21 mouse cellular contexts compared by ENCODE assay signal in the genomic region with DNA sequence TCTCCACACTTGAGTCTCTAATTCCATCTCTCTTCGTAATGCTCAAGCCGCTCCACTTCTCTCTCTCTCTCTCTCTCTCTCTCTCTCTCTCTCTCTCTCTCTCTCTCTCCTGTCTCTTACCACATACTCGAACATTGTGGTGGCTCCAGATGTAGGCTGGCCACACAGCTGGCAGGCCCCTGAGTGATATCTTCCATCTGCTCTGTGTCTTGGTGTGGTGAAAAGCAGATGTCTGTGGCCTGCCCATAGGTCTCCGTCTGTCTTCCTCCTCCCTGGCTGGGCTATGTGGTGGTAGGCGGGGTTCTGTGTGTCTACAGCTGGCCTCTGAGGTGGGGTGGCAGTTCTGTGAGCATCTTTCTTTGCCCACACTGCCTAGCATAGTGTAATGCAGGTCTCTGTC. TPM values are rescaled to one million over a fixed set of nuclear protein-coding genes. Genes with fewer than 3 reads are reported as not detected.
ATAC-seq lines count a peak whose summit lies in the region.
"Not testable (repeated sequence)": the region's sequence is repeated elsewhere in the genome, so short reads cannot be mapped to it uniquely, and the experiment has no call there.
"Had no signal": no experiment of that assay in that cellular context is flagged by ENCODE, and none has a peak within 500 bp of the region (broad histone marks: within the 10 kb centered on the region; RNA-seq: fewer than 3 reads in every experiment).

No protein-coding gene starts in this region.

- not testable (repeated sequence) for H3K9me3 ChIP-seq in embryonic facial prominence, embryonic 12.5 days; intestine, embryonic 15.5 days; limb, embryonic 13.5 days; lung, embryonic 15.5 days; stomach, embryonic 14.5 days (ENCODE audit: control insufficient read depth, low read depth, low read length)

- not testable (repeated sequence) for H3K27ac ChIP-seq in embryonic facial prominence, embryonic 12.5 days; intestine, embryonic 15.5 days; limb, embryonic 13.5 days; lung, embryonic 15.5 days; stomach, embryonic 14.5 days (ENCODE audit: low read length)

- H3K4me3 ChIP-seq in embryonic facial prominence, embryonic 12.5 days; intestine, embryonic 15.5 days (replicated peaks); limb, embryonic 13.5 days; lung, embryonic 15.5 days; stomach, embryonic 14.5 days (ENCODE audit: low read depth, low read length): not testable (repeated sequence)

- not testable (repeated sequence) for H3K4me2 ChIP-seq in embryonic facial prominence, embryonic 12.5 days (replicated peaks); intestine, embryonic 15.5 days (replicated peaks); limb, embryonic 13.5 days (replicated peaks); lung, embryonic 15.5 days; stomach, embryonic 14.5 days (replicated peaks; ENCODE audit: low read depth, low read length)

- not testable (repeated sequence) for H3K9ac ChIP-seq in embryonic facial prominence, embryonic 12.5 days; intestine, embryonic 15.5 days; limb, embryonic 13.5 days; lung, embryonic 15.5 days; stomach, embryonic 14.5 days (replicated peaks; ENCODE audit: low read depth, low read length)

- not testable (repeated sequence) for H3K4me1 ChIP-seq in embryonic facial prominence, embryonic 12.5 days; intestine, embryonic 15.5 days (replicated peaks); limb, embryonic 13.5 days; lung, embryonic 15.5 days; stomach, embryonic 14.5 days (ENCODE audit: control insufficient read depth, insufficient read depth, low read length)

- WGBS in embryonic facial prominence, embryonic 12.5 days: 86% methylated on average over 2 of the region's 5 CpGs
- 40% methylated on average over 2 of the region's 5 CpGs for WGBS in intestine, embryonic 15.5 days
- 67% methylated on average over 3 of the region's 5 CpGs for WGBS in limb, embryonic 13.5 days
- 83% methylated on average over 2 of the region's 5 CpGs for WGBS in lung, embryonic 15.5 days
- 89% methylated on average over 3 of the region's 5 CpGs for WGBS in stomach, embryonic 14.5 days

- H3K27me3 ChIP-seq in embryonic facial prominence, embryonic 12.5 days; intestine, embryonic 15.5 days (replicated peaks); limb, embryonic 13.5 days; lung, embryonic 15.5 days; stomach, embryonic 14.5 days (ENCODE audit: control insufficient read depth, insufficient read depth, low read length): not testable (repeated sequence)

- H3K36me3 ChIP-seq in embryonic facial prominence, embryonic 12.5 days; intestine, embryonic 15.5 days; limb, embryonic 13.5 days; lung, embryonic 15.5 days; stomach, embryonic 14.5 days (ENCODE audit: control insufficient read depth, insufficient read depth, low read length): not testable (repeated sequence)

- ATAC-seq in embryonic facial prominence, embryonic 12.5 days (ENCODE audit: insufficient number of reproducible peaks, insufficient read depth, low FRiP score, low TSS enrichment): peak; percentile 35; the same call in 1 of the 2 replicates
- ATAC-seq in granulocyte monocyte progenitor cell, adult 5-6 weeks (replicated peaks; ENCODE audit: poor library complexity, severe bottlenecking): peak; percentile 33
- peak; percentile 43; the same call in 1 of the 2 replicates for ATAC-seq in intestine, embryonic 15.5 days
- ATAC-seq in limb, embryonic 13.5 days (ENCODE audit: low FRiP score, low read depth): 0 out of 2 replicates have a peak, but pooled peaks have one; percentile 32
- ATAC-seq in lung, embryonic 15.5 days (ENCODE audit: borderline replicate concordance, extremely low read depth, low FRiP score, low TSS enrichment): 0 out of 2 replicates have a peak, but pooled peaks have one; percentile 40
- 0 out of 2 replicates have a peak, but pooled peaks have one; percentile 2 for ATAC-seq in stomach, embryonic 14.5 days (ENCODE audit: insufficient number of reproducible peaks, insufficient read depth, low FRiP score, low read depth)

RNA-seq across cellular contexts. Expression of a gene that starts 11.8 kb away (rescaled TPM):
- polyA plus RNA-seq in embryonic facial prominence, embryonic 12.5 days (2016; fragmentation: Nextera tagmentation; extraction: Ambion mirVana): not detected in 2 replicates
- total RNA-seq in granulocyte monocyte progenitor cell, adult 5-6 weeks (2014; fragmentation: Nextera tagmentation): not detected in 2 replicates
- total RNA-seq in granulocyte monocyte progenitor cell, adult 5-6 weeks (2017): not detected in 2 replicates
- not detected in 2 replicates for polyA plus RNA-seq in intestine, embryonic 15.5 days (2015; fragmentation: Nextera tagmentation; extraction: Ambion mirVana)
- polyA plus RNA-seq in limb, embryonic 13.5 days (2015; fragmentation: Nextera tagmentation; extraction: Ambion mirVana): not detected in 2 replicates
- not detected in 2 replicates for polyA plus RNA-seq in lung, embryonic 15.5 days (2015; fragmentation: Nextera tagmentation; extraction: Ambion mirVana)
- polyA plus RNA-seq in stomach, embryonic 14.5 days (2014; fragmentation: Nextera tagmentation; extraction: Ambion mirVana): not detected in 2 replicates
- total RNA-seq: adrenal gland, adult 2 months; adrenal gland, postnatal 10 days; adrenal gland, postnatal 25 days; adrenal gland, postnatal 4 days; ES-E14; MEL had no signal
- polyA plus RNA-seq: adrenal gland, adult 2 months; brain, embryonic 14.5 days; C2C12; embryonic facial prominence, embryonic 10.5 days; embryonic facial prominence, embryonic 13.5 days; forebrain, embryonic 11.5 days; forebrain, embryonic 13.5 days; forebrain, embryonic 15.5 days had no signal

RNA-seq across cellular contexts. Expression of a gene that starts 24.5 kb away (rescaled TPM):
- 0.09 TPM in 1 of 2 replicates, not detected in the other for polyA plus RNA-seq in embryonic facial prominence, embryonic 12.5 days (2016; fragmentation: Nextera tagmentation; extraction: Ambion mirVana)
- not detected in 2 replicates for total RNA-seq in granulocyte monocyte progenitor cell, adult 5-6 weeks (2014; fragmentation: Nextera tagmentation)
- total RNA-seq in granulocyte monocyte progenitor cell, adult 5-6 weeks (2017): 0.09 and 0.31 TPM in 2 replicates
- not detected in 2 replicates for polyA plus RNA-seq in intestine, embryonic 15.5 days (2015; fragmentation: Nextera tagmentation; extraction: Ambion mirVana)
- polyA plus RNA-seq in limb, embryonic 13.5 days (2015; fragmentation: Nextera tagmentation; extraction: Ambion mirVana): 0.06 TPM in 1 of 2 replicates, not detected in the other
- not detected in 2 replicates for polyA plus RNA-seq in lung, embryonic 15.5 days (2015; fragmentation: Nextera tagmentation; extraction: Ambion mirVana)
- not detected in 2 replicates for polyA plus RNA-seq in stomach, embryonic 14.5 days (2014; fragmentation: Nextera tagmentation; extraction: Ambion mirVana)
- total RNA-seq: forebrain, postnatal 0 days had no signal
- polyA plus RNA-seq: adrenal gland, adult 2 months; cortical plate, adult 2 months; embryonic facial prominence, embryonic 10.5 days; forebrain, embryonic 11.5 days had no signal

RNA-seq across cellular contexts. Expression of a gene that starts 42.4 kb away (rescaled TPM):
- polyA plus RNA-seq in embryonic facial prominence, embryonic 12.5 days (2016; fragmentation: Nextera tagmentation; extraction: Ambion mirVana): 0.09 TPM in 1 of 2 replicates, not detected in the other
- total RNA-seq in granulocyte monocyte progenitor cell, adult 5-6 weeks (2014; fragmentation: Nextera tagmentation): not detected in 2 replicates
- total RNA-seq in granulocyte monocyte progenitor cell, adult 5-6 weeks (2017): 0.09 and 0.31 TPM in 2 replicates
- not detected in 2 replicates for polyA plus RNA-seq in intestine, embryonic 15.5 days (2015; fragmentation: Nextera tagmentation; extraction: Ambion mirVana)
- 0.06 TPM in 1 of 2 replicates, not detected in the other for polyA plus RNA-seq in limb, embryonic 13.5 days (2015; fragmentation: Nextera tagmentation; extraction: Ambion mirVana)
- not detected in 2 replicates for polyA plus RNA-seq in lung, embryonic 15.5 days (2015; fragmentation: Nextera tagmentation; extraction: Ambion mirVana)
- not detected in 2 replicates for polyA plus RNA-seq in stomach, embryonic 14.5 days (2014; fragmentation: Nextera tagmentation; extraction: Ambion mirVana)
- total RNA-seq: forebrain, postnatal 0 days had no signal
- polyA plus RNA-seq: adrenal gland, adult 2 months; cortical plate, adult 2 months; embryonic facial prominence, embryonic 10.5 days; forebrain, embryonic 11.5 days had no signal

RNA-seq across cellular contexts. Expression of a gene that starts 43.8 kb away (rescaled TPM):
- 0.06 TPM in 1 of 2 replicates, not detected in the other for polyA plus RNA-seq in embryonic facial prominence, embryonic 12.5 days (2016; fragmentation: Nextera tagmentation; extraction: Ambion mirVana)
- not detected in 2 replicates for total RNA-seq in granulocyte monocyte progenitor cell, adult 5-6 weeks (2014; fragmentation: Nextera tagmentation)
- total RNA-seq in granulocyte monocyte progenitor cell, adult 5-6 weeks (2017): not detected in 2 replicates
- not detected in 2 replicates for polyA plus RNA-seq in intestine, embryonic 15.5 days (2015; fragmentation: Nextera tagmentation; extraction: Ambion mirVana)
- polyA plus RNA-seq in limb, embryonic 13.5 days (2015; fragmentation: Nextera tagmentation; extraction: Ambion mirVana): not detected in 2 replicates
- 0.09 TPM in 1 of 2 replicates, not detected in the other for polyA plus RNA-seq in lung, embryonic 15.5 days (2015; fragmentation: Nextera tagmentation; extraction: Ambion mirVana)
- polyA plus RNA-seq in stomach, embryonic 14.5 days (2014; fragmentation: Nextera tagmentation; extraction: Ambion mirVana): 0.16 TPM in 1 of 2 replicates, not detected in the other
- total RNA-seq: adrenal gland, adult 2 months; adrenal gland, postnatal 10 days; adrenal gland, postnatal 25 days; adrenal gland, postnatal 4 days; forebrain, postnatal 0 days; MEL had no signal
- polyA plus RNA-seq: adrenal gland, adult 2 months; brain, embryonic 14.5 days; C2C12; cortical plate, adult 2 months; embryonic facial prominence, embryonic 10.5 days; embryonic facial prominence, embryonic 13.5 days; forebrain, embryonic 11.5 days; forebrain, embryonic 13.5 days; forebrain, embryonic 15.5 days; forebrain, postnatal 0 days had no signal

RNA-seq across cellular contexts. Expression of a gene that starts 49.2 kb away (rescaled TPM):
- 0.06 TPM in 1 of 2 replicates, not detected in the other for polyA plus RNA-seq in embryonic facial prominence, embryonic 12.5 days (2016; fragmentation: Nextera tagmentation; extraction: Ambion mirVana)
- not detected in 2 replicates for total RNA-seq in granulocyte monocyte progenitor cell, adult 5-6 weeks (2014; fragmentation: Nextera tagmentation)
- total RNA-seq in granulocyte monocyte progenitor cell, adult 5-6 weeks (2017): not detected in 2 replicates
- not detected in 2 replicates for polyA plus RNA-seq in intestine, embryonic 15.5 days (2015; fragmentation: Nextera tagmentation; extraction: Ambion mirVana)
- polyA plus RNA-seq in limb, embryonic 13.5 days (2015; fragmentation: Nextera tagmentation; extraction: Ambion mirVana): not detected in 2 replicates
- 0.09 TPM in 1 of 2 replicates, not detected in the other for polyA plus RNA-seq in lung, embryonic 15.5 days (2015; fragmentation: Nextera tagmentation; extraction: Ambion mirVana)
- 0.16 TPM in 1 of 2 replicates, not detected in the other for polyA plus RNA-seq in stomach, embryonic 14.5 days (2014; fragmentation: Nextera tagmentation; extraction: Ambion mirVana)
- total RNA-seq: adrenal gland, adult 2 months; adrenal gland, postnatal 10 days; adrenal gland, postnatal 25 days; adrenal gland, postnatal 4 days; forebrain, postnatal 0 days; MEL had no signal
- polyA plus RNA-seq: adrenal gland, adult 2 months; brain, embryonic 14.5 days; C2C12; cortical plate, adult 2 months; embryonic facial prominence, embryonic 10.5 days; embryonic facial prominence, embryonic 13.5 days; forebrain, embryonic 11.5 days; forebrain, embryonic 13.5 days; forebrain, embryonic 15.5 days; forebrain, postnatal 0 days had no signal
